Mouse (Mus musculus) embryonic facial prominence, embryonic 15.5 days (tissue): ENCODE results near the gene Cd37. TPM values are rescaled to one million over a fixed set of nuclear protein-coding genes. Genes with fewer than 3 reads are reported as not detected.
"Not testable (repeated sequence)": the region's sequence is repeated elsewhere in the genome, so short reads cannot be mapped to it uniquely, and the experiment has no call there.

Experiments
- ATAC-seq: fragments of 200-750 bp; cut with Nextera tagmentation; 2 replicates; pipeline ENCODE4 v1.8.0; 2017; ENCODE audit warnings: low read depth, moderate TSS enrichment; ENCODE audit not compliant: insufficient number of reproducible peaks, low FRiP score, low TSS enrichment
- H3K27ac ChIP-seq: fragments of 300-500 bp; sonication (generic); replicated peaks from 2 replicates; pipeline ENCODE4 v1.5.1; 2015; ENCODE audit warnings: mild to moderate bottlenecking, inconsistent platforms
- H3K27me3 ChIP-seq: fragments of 300-500 bp; sonication (generic); 2 replicates; pipeline ENCODE4 v1.6.1; 2015; ENCODE audit warnings: inconsistent platforms
- H3K36me3 ChIP-seq: fragments of 300-500 bp; sonication (generic); 2 replicates; pipeline ENCODE4 v1.6.1; 2015; ENCODE audit warnings: mild to moderate bottlenecking, inconsistent platforms
- H3K4me1 ChIP-seq: fragments of 300-500 bp; sonication (generic); 2 replicates; pipeline ENCODE4 v1.6.1; 2015; ENCODE audit warnings: inconsistent platforms
- H3K4me2 ChIP-seq: fragments of 300-500 bp; sonication (generic); replicated peaks from 2 replicates; pipeline ENCODE4 v1.6.1; 2015; ENCODE audit warnings: mild to moderate bottlenecking, inconsistent platforms
- H3K4me3 ChIP-seq: fragments of 300-500 bp; sonication (generic); replicated peaks from 2 replicates; pipeline ENCODE4 v1.5.1; 2015; ENCODE audit warnings: mild to moderate bottlenecking, inconsistent platforms
- H3K9ac ChIP-seq: fragments of 300-500 bp; sonication (generic); 2 replicates; pipeline ENCODE4 v1.6.1; 2015; ENCODE audit warnings: inconsistent platforms
- H3K9me3 ChIP-seq: fragments of 300-500 bp; sonication (generic); replicated peaks from 2 replicates; pipeline ENCODE4 v1.6.1; 2016; ENCODE audit warnings: inconsistent platforms
- WGBS: fragments of 180-500 bp; shearing (Covaris S2); methylation state at CpG from one replicate; pipeline ENCODE4 v1.1.7; 2015; 5-methylcytosine and 5-hydroxymethylcytosine counted together
- polyA plus RNA-seq: library from polyadenylated mRNA; unstranded; fragments of >200 nt; fragmentation: Nextera tagmentation; extraction: Ambion mirVana; gene quantifications from 2 replicates; pipeline ENCODE4 v1.2.1, GENCODE M21; 2015

Cd37 gene
- polyA plus RNA-seq, 1 experiment from 2014 or later: 4.9 TPM

DNA sequence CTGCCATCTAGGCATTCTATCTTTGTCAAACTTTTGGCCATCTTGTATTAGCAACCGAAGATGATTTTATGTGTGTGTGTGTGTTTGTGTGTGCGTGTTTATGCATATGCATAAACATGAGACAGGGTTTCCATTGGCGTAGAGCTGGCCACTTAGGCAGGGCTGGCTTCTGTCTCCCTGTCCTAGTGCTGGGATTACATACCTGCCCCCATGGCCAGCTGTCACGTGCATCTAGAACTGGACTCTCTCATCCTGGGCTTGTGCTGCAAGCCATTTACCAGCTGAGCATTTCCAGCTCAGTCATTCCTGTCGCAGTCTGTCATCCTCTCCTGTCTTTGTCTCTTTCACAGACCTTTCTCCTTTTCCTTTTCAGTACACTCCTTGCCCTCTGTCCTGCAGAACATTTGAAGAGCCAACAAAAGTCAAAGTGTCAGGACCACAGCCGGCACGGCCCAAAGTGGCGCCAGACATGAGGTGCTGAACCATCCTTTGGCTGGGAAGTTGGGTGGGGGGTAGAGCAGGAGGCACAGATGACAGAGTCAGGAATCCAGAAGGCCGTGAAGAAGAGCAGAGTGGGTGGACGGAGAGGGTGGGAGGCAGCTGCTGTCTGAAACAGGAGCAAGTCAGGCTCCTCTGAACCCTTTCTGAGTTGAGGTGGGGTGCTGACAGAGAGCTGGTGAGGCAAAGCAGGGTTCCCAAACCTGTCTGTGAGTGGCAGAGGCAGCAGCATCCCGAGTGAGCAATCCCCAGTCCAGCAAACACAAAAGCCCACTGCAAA lies 18.3 kb upstream of the Cd37 start:
- no peak for ATAC-seq
- Histone ChIP-seq H3K9ac (no peak overlapping the region), H3K27me3 (no peaks in the 10 kb centered on the region), H3K9me3 (no peaks in the 10 kb centered on the region), H3K4me2 (no peak overlapping the region), H3K36me3 (no peaks in the 10 kb centered on the region), H3K4me1 (no peaks in the 10 kb centered on the region), H3K4me3 (no peak overlapping the region), H3K27ac (no peak overlapping the region)
- WGBS: 50% methylated on average over 11 of the region's 11 CpGs

DNA sequence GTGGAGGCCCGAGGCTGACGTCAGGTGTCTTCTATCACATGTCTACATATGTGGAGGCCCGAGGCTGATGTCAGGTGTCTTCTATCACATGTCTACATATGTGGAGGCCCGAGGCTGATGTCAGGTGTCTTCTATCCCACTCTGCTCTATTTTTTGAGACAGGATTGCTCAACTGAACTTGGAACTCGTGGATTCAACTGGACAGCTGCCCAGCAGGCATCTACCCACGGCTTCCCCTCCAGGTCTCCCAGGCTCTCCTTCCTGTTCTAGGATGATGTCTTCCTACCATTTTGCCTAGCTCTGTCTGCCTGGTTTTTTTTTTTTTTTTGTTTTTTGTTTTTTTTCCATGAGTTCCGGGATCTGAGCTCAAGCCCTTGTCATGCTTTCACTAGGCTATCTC lies 16.9 kb upstream of the Cd37 start:
- H3K27ac ChIP-seq, H3K9me3 ChIP-seq, H3K9ac ChIP-seq, H3K4me3 ChIP-seq, H3K4me1 ChIP-seq, H3K4me2 ChIP-seq, H3K36me3 ChIP-seq, H3K27me3 ChIP-seq, ATAC-seq: not testable (repeated sequence)
- 78% methylated on average over 6 of the region's 7 CpGs for WGBS

DNA sequence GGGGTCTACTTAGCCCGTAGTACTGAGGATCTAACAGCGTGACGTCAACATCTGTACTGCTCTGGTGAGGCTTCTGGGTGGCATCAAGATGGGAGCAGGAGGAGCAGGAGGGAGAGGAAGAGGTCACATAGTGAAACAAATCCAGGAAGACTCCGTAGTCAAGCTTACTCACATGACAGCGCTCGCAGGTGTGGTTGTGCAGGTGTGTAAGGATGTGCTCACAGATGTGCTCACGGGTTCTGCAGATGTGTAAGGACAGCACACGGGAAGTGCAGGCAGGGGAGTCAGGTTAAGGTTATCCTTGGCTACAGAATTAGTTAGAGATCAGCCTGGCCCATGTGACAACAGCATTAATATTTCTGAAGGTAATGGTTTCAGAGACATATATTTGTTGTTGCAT lies 14.9 kb upstream of the Cd37 start:
- no peak overlapping the region for H3K4me3 ChIP-seq
- H3K4me1 ChIP-seq: no peaks in the 10 kb centered on the region
- H3K27me3 ChIP-seq: no peaks in the 10 kb centered on the region
- no peak overlapping the region for H3K4me2 ChIP-seq
- H3K9ac ChIP-seq: no peak overlapping the region
- H3K9me3 ChIP-seq: no peaks in the 10 kb centered on the region
- no peak overlapping the region for H3K27ac ChIP-seq
- no peaks in the 10 kb centered on the region for H3K36me3 ChIP-seq
- no peak for ATAC-seq
- WGBS: 84% methylated on average over 8 of the region's 8 CpGs

DNA sequence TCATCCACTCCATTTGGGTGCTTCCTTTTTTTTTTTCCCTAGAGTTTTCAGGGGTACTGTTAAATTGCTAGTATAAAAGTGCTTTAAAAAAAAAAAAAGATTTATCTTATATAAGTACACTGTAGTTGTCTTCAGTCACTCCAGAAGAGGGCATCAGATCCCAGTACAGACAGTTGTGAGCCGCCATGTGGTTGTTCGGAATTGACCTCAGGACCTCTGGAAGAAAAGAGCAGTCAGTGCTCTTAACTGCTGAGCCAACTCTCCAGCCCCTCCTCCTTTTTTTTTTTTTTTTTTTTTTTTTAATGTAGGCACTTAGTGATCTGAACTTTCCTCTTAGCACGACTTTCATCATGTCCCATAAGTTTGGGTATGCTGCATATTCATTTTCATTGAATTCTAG lies 8.8 kb upstream of the Cd37 start:
- WGBS: 39% methylated on average over 3 of the region's 3 CpGs

DNA sequence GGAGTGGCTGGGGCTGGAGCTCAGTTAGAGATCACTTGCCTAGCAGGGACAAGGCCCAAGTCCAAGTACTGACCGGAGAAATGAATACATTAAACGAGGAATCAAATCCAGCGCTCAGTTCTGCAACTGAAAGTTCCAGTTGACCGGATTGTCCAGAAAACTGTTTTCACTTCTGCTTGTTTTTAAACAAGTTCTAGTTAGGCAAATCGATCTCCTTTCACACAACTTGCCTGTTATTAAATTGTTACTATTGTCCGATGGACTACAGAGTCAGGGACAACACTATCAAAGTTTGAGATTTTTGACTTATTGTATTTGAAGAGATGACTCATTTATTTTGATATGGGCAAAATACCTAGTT lies 2.5 kb upstream of the Cd37 start:
- H3K4me3 ChIP-seq: peak overlapping the region; percentile 30
- ATAC-seq: no peak
- H3K27me3 ChIP-seq: 0 out of 2 replicates have a peak, but pooled peaks cover 3% of the 10 kb centered on the region
- H3K9me3 ChIP-seq: no peaks in the 10 kb centered on the region
- H3K36me3 ChIP-seq: no peaks in the 10 kb centered on the region
- no peak overlapping the region for H3K27ac ChIP-seq
- H3K4me1 ChIP-seq: peaks cover 9% of the 10 kb centered on the region
- 78% methylated on average over 6 of the region's 6 CpGs for WGBS
- H3K4me2 ChIP-seq: peak overlapping the region; percentile 54
- no peak overlapping the region for H3K9ac ChIP-seq

More for the DNA sequence above, 8.8 kb upstream of the Cd37 start:
- Histone ChIP-seq H3K4me3 (no peak overlapping the region), H3K27me3 (no peaks in the 10 kb centered on the region), H3K36me3 (no peaks in the 10 kb centered on the region), H3K9me3 (no peaks in the 10 kb centered on the region), H3K4me1 (no peaks in the 10 kb centered on the region), H3K4me2 (no peak overlapping the region), H3K9ac (no peak overlapping the region), H3K27ac (no peak overlapping the region)
- no peak for ATAC-seq

DNA sequence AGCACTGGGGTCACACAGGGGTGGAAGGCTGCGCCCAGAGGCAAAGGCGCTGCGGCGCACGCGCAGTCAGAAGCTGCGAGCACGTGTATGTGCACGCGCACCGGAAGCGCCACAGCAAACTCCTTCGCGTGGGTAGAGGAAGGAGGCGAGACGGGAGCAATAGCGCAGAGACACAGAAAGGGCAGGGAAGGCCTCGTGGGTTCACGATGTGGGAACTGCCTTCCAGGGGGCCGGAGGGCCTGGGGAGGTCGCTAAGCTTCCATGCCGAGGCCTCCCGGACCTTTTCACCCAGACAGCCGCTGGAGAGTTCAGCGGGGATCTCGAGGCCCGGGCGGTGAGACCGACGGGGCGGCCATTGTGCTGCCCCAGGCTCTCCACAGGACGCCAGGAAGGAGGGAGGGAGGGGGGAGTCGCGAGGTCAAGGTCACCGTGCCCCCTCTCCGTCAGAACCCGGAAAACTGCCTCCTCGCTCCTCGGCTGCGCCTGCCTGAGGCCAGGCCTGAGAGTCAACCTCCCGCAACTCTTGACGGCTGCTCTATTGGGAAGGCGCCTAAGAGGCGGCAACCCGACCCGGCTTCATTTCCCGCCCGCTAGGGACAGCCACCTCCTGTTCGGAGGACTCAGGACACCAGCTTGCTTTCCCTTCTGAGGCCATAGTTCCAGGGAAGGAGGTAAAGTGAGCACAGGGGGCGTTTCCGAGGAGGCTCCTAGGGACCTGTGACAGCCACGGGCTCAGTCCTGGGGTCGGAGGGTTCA lies 1.9 kb upstream of the Cd37 start, which contains the start of gene Slc6a16:
Gene Slc6a16, plus strand, starts transcription at position 453 of the 756 bp plus-strand sequence.
- Histone ChIP-seq H3K4me1 (peaks cover 9% of the 10 kb centered on the region), H3K9ac (no peak within 1 kb of the TSS), H3K4me3 (peak within 1 kb of the TSS; percentile 30), H3K9me3 (no peaks in the 10 kb centered on the region), H3K4me2 (peak within 1 kb of the TSS; percentile 54), H3K27ac (no peak within 1 kb of the TSS), H3K36me3 (no peaks in the 10 kb centered on the region), H3K27me3 (0 out of 2 replicates have a peak, but pooled peaks cover 3% of the 10 kb centered on the region)
- 9% methylated on average over 53 of the region's 53 CpGs for WGBS
- ATAC-seq: peak; percentile 36; the same call in 1 of the 2 replicates

DNA sequence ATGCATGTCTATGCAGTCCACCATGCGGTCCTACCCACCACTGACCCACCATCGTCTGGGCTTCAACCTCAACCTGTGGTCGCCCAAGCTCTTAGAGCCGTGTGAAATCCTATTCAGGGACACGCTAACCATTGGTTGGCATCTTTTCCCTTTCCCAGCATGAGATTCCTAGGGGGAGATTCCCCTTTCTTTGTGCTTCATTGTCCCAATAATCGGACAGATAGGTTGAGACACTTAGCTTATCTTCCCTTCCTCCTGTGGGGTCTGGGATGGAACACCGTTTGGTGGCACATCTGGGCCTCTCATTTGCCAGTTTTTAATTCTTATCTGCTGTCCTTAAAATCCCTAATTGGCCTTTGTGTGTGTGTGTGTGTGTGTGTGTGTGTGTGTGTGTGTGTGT lies 1.2 kb upstream of the Cd37 start:
- Histone ChIP-seq H3K9ac (no peak overlapping the region), H3K4me2 (no peak overlapping the region), H3K9me3 (no peaks in the 10 kb centered on the region), H3K27me3 (0 out of 2 replicates have a peak, but pooled peaks cover 3% of the 10 kb centered on the region), H3K27ac (no peak overlapping the region), H3K4me3 (no peak overlapping the region), H3K36me3 (no peaks in the 10 kb centered on the region), H3K4me1 (peaks cover 16% of the 10 kb centered on the region)
- 88% methylated on average over 7 of the region's 7 CpGs for WGBS
- ATAC-seq: no peak

DNA sequence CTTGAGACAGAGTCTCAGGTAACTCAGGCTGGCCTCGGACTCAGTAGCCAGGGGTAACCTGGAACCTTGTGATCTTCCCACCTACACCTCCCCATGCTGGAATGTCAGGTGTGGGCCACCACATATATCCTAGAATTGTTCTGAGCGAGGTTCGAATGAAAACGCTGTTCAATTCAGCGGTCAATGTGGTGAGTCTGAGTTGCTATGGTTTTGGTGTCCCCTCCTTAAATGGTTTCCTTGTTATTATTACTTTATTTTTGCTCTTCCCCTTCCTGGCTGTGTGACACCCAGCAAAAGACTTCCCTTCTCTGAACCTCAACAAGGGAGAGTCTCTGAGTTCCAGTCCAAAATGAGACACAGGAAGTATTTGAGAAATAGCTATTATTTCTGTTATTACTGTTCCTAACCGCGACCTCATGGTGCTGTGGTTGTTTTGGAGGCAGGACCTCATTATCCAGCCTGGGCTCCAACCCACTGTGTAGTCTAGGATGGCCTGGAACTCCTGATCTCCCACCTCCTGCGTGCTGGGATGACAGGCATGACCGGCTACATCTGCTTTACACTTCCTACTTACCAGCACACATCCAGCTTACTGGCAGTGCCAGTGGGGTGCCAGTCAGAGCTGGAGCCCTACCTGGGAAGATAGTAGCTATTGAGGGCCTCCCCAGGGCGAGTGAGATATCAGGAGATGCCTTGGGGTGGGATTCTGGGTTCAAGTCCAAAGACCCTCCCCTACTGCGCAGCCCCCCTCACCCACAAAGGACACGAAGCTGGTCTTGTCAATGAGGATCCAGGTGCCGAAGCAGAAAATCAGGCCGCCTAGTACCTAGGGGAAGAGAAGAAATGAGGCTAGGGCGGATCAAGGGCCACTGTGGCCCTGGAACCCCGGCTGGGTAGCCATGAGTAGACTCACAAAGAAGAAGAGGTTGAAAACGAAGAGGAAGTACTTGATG lies 892 bp downstream of the Cd37 start:
- Histone ChIP-seq H3K9me3 (no peaks in the 10 kb centered on the region), H3K4me1 (peaks cover 35% of the 10 kb centered on the region), H3K4me2 (no peak overlapping the region), H3K4me3 (no peak overlapping the region), H3K27ac (no peak overlapping the region), H3K9ac (no peak overlapping the region), H3K36me3 (peaks cover 8% of the 10 kb centered on the region), H3K27me3 (0 out of 2 replicates have a peak, but pooled peaks cover 3% of the 10 kb centered on the region)
- no peak for ATAC-seq
- 73% methylated on average over 17 of the region's 17 CpGs for WGBS

DNA sequence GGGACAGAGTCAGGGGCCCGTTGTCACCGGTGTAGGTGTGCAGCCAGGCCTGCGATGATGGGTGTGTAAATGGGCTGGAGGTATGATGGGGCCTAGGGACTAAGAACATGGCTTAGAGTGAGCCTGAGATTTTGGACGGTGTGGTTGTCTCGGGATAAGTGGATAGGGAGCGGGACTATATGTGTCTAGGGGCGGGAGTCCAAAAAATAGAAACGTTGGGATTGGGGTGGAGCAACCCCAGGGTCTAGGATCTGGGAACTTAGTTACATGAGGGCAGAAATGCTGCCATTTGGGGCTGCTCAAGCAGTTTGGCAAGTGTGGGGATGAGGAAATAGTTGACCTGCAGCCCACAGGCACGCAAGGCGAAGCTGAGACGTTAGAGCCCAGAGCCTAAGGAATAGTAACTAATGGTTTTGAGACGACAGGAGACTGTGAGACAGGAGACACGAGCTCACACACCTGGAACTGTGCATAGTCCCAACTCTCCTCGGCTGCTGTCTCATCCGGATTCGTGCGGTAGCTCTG lies 3.2 kb downstream of the Cd37 start:
- H3K27ac ChIP-seq: no peak overlapping the region; the same call in 1 of the 2 replicates

DNA sequence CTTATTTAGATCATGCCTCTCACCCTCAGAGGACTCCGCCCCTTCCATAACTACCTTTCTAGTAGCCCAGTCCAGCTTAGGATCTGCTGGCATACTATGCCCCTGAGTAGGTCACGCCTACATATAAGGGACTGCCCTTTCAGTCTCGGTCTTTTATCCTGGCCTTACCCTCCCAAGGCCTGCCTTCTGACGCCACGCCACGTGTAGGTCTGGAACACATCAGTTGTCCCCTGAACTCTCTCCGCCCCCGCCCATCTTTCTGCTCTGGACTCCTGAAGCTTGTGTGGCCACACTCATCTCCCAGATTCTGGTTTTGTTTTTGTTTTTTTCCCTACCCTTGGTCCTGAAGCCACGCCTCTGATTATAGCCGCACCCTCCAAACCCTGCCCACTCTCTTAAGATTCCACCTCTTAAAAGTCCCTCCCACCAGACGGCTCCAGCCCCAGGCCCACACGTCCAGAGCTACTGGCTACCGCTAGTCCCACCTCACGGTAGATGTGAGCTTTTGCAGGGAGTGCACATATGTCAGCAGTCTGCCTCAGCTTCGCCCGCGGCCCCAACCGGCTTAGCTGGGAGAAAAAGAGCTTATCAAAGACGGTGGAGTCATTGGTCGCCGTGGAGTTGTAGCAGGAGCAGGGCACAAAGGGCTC lies 3.9 kb downstream of the Cd37 start:
- Histone ChIP-seq H3K27me3 (0 out of 2 replicates have a peak, but pooled peaks cover 3% of the 10 kb centered on the region), H3K4me1 (peaks cover 28% of the 10 kb centered on the region), H3K9me3 (no peaks in the 10 kb centered on the region), H3K27ac (peak overlapping the region; percentile 55; the same call in 1 of the 2 replicates), H3K4me2 (peak overlapping the region; percentile 44), H3K9ac (no peak overlapping the region), H3K36me3 (peaks cover 30% of the 10 kb centered on the region), H3K4me3 (peak overlapping the region; percentile 29)
- ATAC-seq: peak; percentile 72
- 6% methylated on average over 21 of the region's 21 CpGs for WGBS

More for the DNA sequence above, 3.2 kb downstream of the Cd37 start:
- Histone ChIP-seq H3K4me1 (peaks cover 31% of the 10 kb centered on the region), H3K4me3 (peak overlapping the region; percentile 29), H3K36me3 (peaks cover 30% of the 10 kb centered on the region), H3K9me3 (no peaks in the 10 kb centered on the region), H3K9ac (no peak overlapping the region), H3K27me3 (0 out of 2 replicates have a peak, but pooled peaks cover 3% of the 10 kb centered on the region), H3K4me2 (peak overlapping the region; percentile 44)
- 30% methylated on average over 17 of the region's 17 CpGs for WGBS
- ATAC-seq: no peak
